Mouse (Mus musculus) limb, embryonic 15.5 days (tissue): ENCODE measurements around the gene Atp11a. TPM values are rescaled to one million over a fixed set of nuclear protein-coding genes. Genes with fewer than 3 reads are reported as not detected.

ENCODE experiments used
- ATAC-seq: fragments of 200-750 bp; cut with Nextera tagmentation; 2 replicates; pipeline ENCODE4 v1.8.0; 2017; ENCODE audit warnings: low read depth, moderate TSS enrichment; ENCODE audit not compliant: insufficient number of reproducible peaks, low FRiP score, low TSS enrichment
- H3K27ac ChIP-seq: fragments of 300-500 bp; sonication (generic); 2 replicates; pipeline ENCODE4 v1.5.1; 2015; ENCODE audit warnings: moderate library complexity, mild to moderate bottlenecking, inconsistent platforms
- H3K27me3 ChIP-seq: fragments of 300-500 bp; sonication (generic); 2 replicates; pipeline ENCODE4 v1.6.1; 2015; ENCODE audit warnings: inconsistent platforms
- H3K36me3 ChIP-seq: fragments of 300-500 bp; sonication (generic); 2 replicates; pipeline ENCODE4 v1.6.1; 2015; ENCODE audit warnings: inconsistent platforms
- H3K4me1 ChIP-seq: fragments of 300-500 bp; sonication (generic); 2 replicates; pipeline ENCODE4 v1.6.1; 2015; ENCODE audit warnings: inconsistent platforms
- H3K4me2 ChIP-seq: fragments of 300-500 bp; sonication (generic); 2 replicates; pipeline ENCODE4 v1.6.1; 2015; ENCODE audit warnings: mild to moderate bottlenecking, inconsistent platforms
- H3K4me3 ChIP-seq: fragments of 300-500 bp; sonication (generic); 2 replicates; pipeline ENCODE4 v1.5.1; 2015; ENCODE audit warnings: mild to moderate bottlenecking, inconsistent platforms
- H3K9ac ChIP-seq: fragments of 300-500 bp; sonication (generic); 2 replicates; pipeline ENCODE4 v1.6.1; 2015; ENCODE audit warnings: inconsistent platforms
- H3K9me3 ChIP-seq: fragments of 300-500 bp; sonication (generic); 2 replicates; pipeline ENCODE4 v1.6.1; 2016; ENCODE audit warnings: inconsistent platforms
- WGBS: fragments of 180-500 bp; shearing (Covaris S2); methylation state at CpG from one replicate; pipeline ENCODE4 v1.1.7; 2015; 5-methylcytosine and 5-hydroxymethylcytosine counted together
- polyA plus RNA-seq: library from polyadenylated mRNA; unstranded; fragments of >200 nt; fragmentation: Nextera tagmentation; extraction: Ambion mirVana; gene quantifications from 2 replicates; pipeline ENCODE4 v1.2.1, GENCODE M21; 2015

Atp11a gene
- polyA plus RNA-seq, 1 experiment from 2014 or later = 19.2 TPM

GRCm38 (mm10) chr8:12880163-12880562 is 123.3 kb downstream of the Atp11a start:
- Histone ChIP-seq H3K9ac (no peak overlapping the region), H3K4me2 (no peak overlapping the region), H3K4me1 (no peaks in the 10 kb centered on the region), H3K9me3 (no peaks in the 10 kb centered on the region), H3K36me3 (no peaks in the 10 kb centered on the region), H3K27ac (no peak overlapping the region), H3K4me3 (no peak overlapping the region), H3K27me3 (peaks cover under 1% of the 10 kb centered on the region; the same call in 1 of the 2 replicates)
- no peak for ATAC-seq
- WGBS = 83% methylated on average over 6 of the region's 6 CpGs

- WGBS = 79% methylated on average over 21 of the region's 21 CpGs
- Histone ChIP-seq H3K4me1 (no peaks in the 10 kb centered on the region), H3K4me3 (no peak overlapping the region), H3K36me3 (no peaks in the 10 kb centered on the region), H3K27me3 (no peaks in the 10 kb centered on the region), H3K9ac (no peak overlapping the region), H3K27ac (no peak overlapping the region), H3K9me3 (no peaks in the 10 kb centered on the region), H3K4me2 (no peak overlapping the region)
- no peak for ATAC-seq
Measured at GRCm38 (mm10) chr8:12883051-12884004, 126.5 kb downstream of the Atp11a start.

- H3K4me2 ChIP-seq = no peak overlapping the region
- no peak overlapping the region for H3K27ac ChIP-seq
Measured at GRCm38 (mm10) chr8:12887772-12888435, 131.1 kb downstream of the Atp11a start.

GRCm38 (mm10) chr8:12889046-12889598 is 132.3 kb downstream of the Atp11a start:
- Histone ChIP-seq H3K9me3 (no peaks in the 10 kb centered on the region), H3K4me2 (no peak overlapping the region), H3K27me3 (no peaks in the 10 kb centered on the region), H3K36me3 (no peaks in the 10 kb centered on the region), H3K27ac (no peak overlapping the region), H3K9ac (no peak overlapping the region), H3K4me3 (no peak overlapping the region), H3K4me1 (no peaks in the 10 kb centered on the region)
- 74% methylated on average over 11 of the region's 11 CpGs for WGBS
- no peak for ATAC-seq

More at GRCm38 (mm10) chr8:12887772-12888435, 131.1 kb downstream of the Atp11a start:
- no peak for ATAC-seq
- H3K9me3 ChIP-seq = no peaks in the 10 kb centered on the region
- H3K36me3 ChIP-seq = no peaks in the 10 kb centered on the region
- H3K4me1 ChIP-seq = no peaks in the 10 kb centered on the region
- H3K4me3 ChIP-seq = no peak overlapping the region
- H3K9ac ChIP-seq = no peak overlapping the region
- 81% methylated on average over 16 of the region's 16 CpGs for WGBS
- H3K27me3 ChIP-seq = no peaks in the 10 kb centered on the region

- peaks cover 5% of the 10 kb centered on the region; the same call in 1 of the 2 replicates for H3K4me1 ChIP-seq
- ATAC-seq = no peak
- no peak overlapping the region for H3K4me3 ChIP-seq
- no peak overlapping the region for H3K4me2 ChIP-seq
- H3K9ac ChIP-seq = no peak overlapping the region
- no peaks in the 10 kb centered on the region for H3K27me3 ChIP-seq
- no peaks in the 10 kb centered on the region for H3K36me3 ChIP-seq
- no peaks in the 10 kb centered on the region for H3K9me3 ChIP-seq
- H3K27ac ChIP-seq = no peak overlapping the region
- 67% methylated on average over 5 of the region's 5 CpGs for WGBS
Measured at GRCm38 (mm10) chr8:12892882-12893446, 136.2 kb downstream of the Atp11a start.

GRCm38 (mm10) chr8:12893797-12894578 is 137.2 kb downstream of the Atp11a start:
- H3K9me3 ChIP-seq = no peaks in the 10 kb centered on the region
- H3K27ac ChIP-seq = no peak overlapping the region
- H3K4me1 ChIP-seq = peaks cover 5% of the 10 kb centered on the region; the same call in 1 of the 2 replicates
- H3K36me3 ChIP-seq = no peaks in the 10 kb centered on the region
- H3K27me3 ChIP-seq = no peaks in the 10 kb centered on the region
- no peak overlapping the region for H3K4me3 ChIP-seq
- 79% methylated on average over 12 of the region's 12 CpGs for WGBS
- H3K9ac ChIP-seq = no peak overlapping the region
- ATAC-seq = no peak
- no peak overlapping the region for H3K4me2 ChIP-seq

GRCm38 (mm10) chr8:12894783-12895534 is 138.1 kb downstream of the Atp11a start:
- no peak for ATAC-seq
- Histone ChIP-seq H3K36me3 (no peaks in the 10 kb centered on the region), H3K9ac (no peak overlapping the region), H3K27ac (no peak overlapping the region), H3K4me1 (peaks cover 5% of the 10 kb centered on the region; the same call in 1 of the 2 replicates), H3K9me3 (no peaks in the 10 kb centered on the region), H3K4me2 (no peak overlapping the region), H3K4me3 (no peak overlapping the region), H3K27me3 (no peaks in the 10 kb centered on the region)
- 75% methylated on average over 11 of the region's 11 CpGs for WGBS

GRCm38 (mm10) chr8:12895535-12896150 is 138.8 kb downstream of the Atp11a start:
- Histone ChIP-seq H3K9ac (no peak overlapping the region), H3K4me3 (no peak overlapping the region), H3K27ac (no peak overlapping the region), H3K27me3 (no peaks in the 10 kb centered on the region), H3K9me3 (no peaks in the 10 kb centered on the region), H3K4me1 (peaks cover 5% of the 10 kb centered on the region; the same call in 1 of the 2 replicates), H3K36me3 (no peaks in the 10 kb centered on the region), H3K4me2 (no peak overlapping the region)
- WGBS = 71% methylated on average over 9 of the region's 9 CpGs
- ATAC-seq = no peak

- Histone ChIP-seq H3K9me3 (no peaks in the 10 kb centered on the region), H3K9ac (no peak overlapping the region), H3K4me2 (no peak overlapping the region), H3K27ac (no peak overlapping the region), H3K36me3 (no peaks in the 10 kb centered on the region), H3K27me3 (no peaks in the 10 kb centered on the region), H3K4me3 (no peak overlapping the region), H3K4me1 (peaks cover 5% of the 10 kb centered on the region; the same call in 1 of the 2 replicates)
- WGBS = 52% methylated on average over 13 of the region's 13 CpGs
- ATAC-seq = no peak
Measured at GRCm38 (mm10) chr8:12896494-12897373, 139.9 kb downstream of the Atp11a start.

- H3K4me3 ChIP-seq = no peak overlapping the region
- no peaks in the 10 kb centered on the region for H3K36me3 ChIP-seq
- no peak overlapping the region for H3K4me2 ChIP-seq
- H3K27me3 ChIP-seq = no peaks in the 10 kb centered on the region
- H3K9ac ChIP-seq = no peak overlapping the region
- no peaks in the 10 kb centered on the region for H3K9me3 ChIP-seq
- H3K27ac ChIP-seq = no peak overlapping the region
- 58% methylated on average over 9 of the region's 9 CpGs for WGBS
- ATAC-seq = no peak
- H3K4me1 ChIP-seq = peaks cover 5% of the 10 kb centered on the region; the same call in 1 of the 2 replicates
Measured at GRCm38 (mm10) chr8:12897815-12898214, 141.0 kb downstream of the Atp11a start.
